Mouse (Mus musculus) intestine, postnatal 0 days (tissue): ENCODE data around the gene Mst1. TPM values are rescaled to one million over a fixed set of nuclear protein-coding genes. Genes with fewer than 3 reads are reported as not detected.

ENCODE experiments used
- ATAC-seq: fragments of 200-750 bp; cut with Nextera tagmentation; 2 replicates; pipeline ENCODE4 v1.8.0; 2017; ENCODE audit warnings: mild to moderate bottlenecking, moderate TSS enrichment, moderate library complexity
- H3K27ac ChIP-seq: fragments of 300-500 bp; sonication (generic); 2 replicates; pipeline ENCODE4 v1.5.1; 2014; ENCODE audit warnings: mild to moderate bottlenecking, low read depth, low read length, moderate library complexity
- H3K27me3 ChIP-seq: fragments of 300-500 bp; sonication (generic); replicated peaks from 2 replicates; pipeline ENCODE4 v1.6.1; 2014; ENCODE audit warnings: low read length, mixed read lengths; ENCODE audit not compliant: control insufficient read depth, insufficient read depth
- H3K36me3 ChIP-seq: fragments of 300-500 bp; sonication (generic); 2 replicates; pipeline ENCODE4 v1.6.1; 2014; ENCODE audit warnings: mild to moderate bottlenecking, moderate library complexity; ENCODE audit not compliant: control insufficient read depth, insufficient read depth
- H3K4me1 ChIP-seq: fragments of 300-500 bp; sonication (generic); replicated peaks from 2 replicates; pipeline ENCODE4 v1.6.1; 2014; ENCODE audit warnings: antibody characterized with exemption, low read length, mixed read lengths; ENCODE audit not compliant: control insufficient read depth, insufficient read depth
- H3K4me2 ChIP-seq: fragments of 300-500 bp; sonication (generic); replicated peaks from 2 replicates; pipeline ENCODE4 v1.6.1; 2014; ENCODE audit warnings: low read depth, mild to moderate bottlenecking, moderate library complexity
- H3K4me3 ChIP-seq: fragments of 300-500 bp; sonication (generic); 2 replicates; pipeline ENCODE4 v1.5.1; 2014; ENCODE audit warnings: low read depth, low read length
- H3K9ac ChIP-seq: fragments of 300-500 bp; sonication (generic); 2 replicates; pipeline ENCODE4 v1.6.1; 2014; ENCODE audit warnings: mild to moderate bottlenecking, low read depth, low read length
- H3K9me3 ChIP-seq: fragments of 300-500 bp; sonication (generic); 2 replicates; pipeline ENCODE4 v1.6.1; 2016; ENCODE audit warnings: mixed run types; ENCODE audit not compliant: control insufficient read depth
- CTCF ChIP-seq: sonication (generic); IDR thresholded peaks from 2 replicates; pipeline ENCODE4 v1.5.1; 2016; ENCODE audit warnings: low read depth, mild to moderate bottlenecking, control low read depth, antibody characterized with exemption, moderate library complexity
- WGBS: fragments of 180-500 bp; shearing (Covaris S2); extraction: QIAGEN DNeasy Blood & Tissue Kit; methylation state at CpG from one replicate; pipeline ENCODE4 v1.1.7; 2014; 5-methylcytosine and 5-hydroxymethylcytosine counted together
- polyA plus RNA-seq: library from polyadenylated mRNA; unstranded; fragments of >200 nt; fragmentation: Nextera tagmentation; extraction: Ambion mirVana; gene quantifications from 2 replicates; pipeline ENCODE4 v1.2.1, GENCODE M21; 2015

The Mst1 gene
- polyA plus RNA-seq, 1 experiment from 2014 or later: 0.78 TPM

DNA sequence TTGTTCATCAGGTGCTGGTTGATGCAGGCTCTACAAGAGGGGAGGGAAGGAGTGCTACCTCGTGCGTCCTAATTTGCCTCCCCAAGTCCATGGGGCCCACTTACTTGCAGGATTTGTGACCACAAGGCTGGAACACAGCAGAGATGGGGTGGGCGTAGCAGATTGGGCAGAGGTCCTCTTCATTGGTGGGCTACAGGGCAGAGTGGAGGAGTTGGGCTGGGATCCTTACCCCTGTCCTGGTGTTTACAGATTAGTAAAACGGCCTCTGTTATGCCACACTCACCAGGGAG, 28.4 kb upstream of the Mst1 start:
- peak overlapping the region; percentile 15; the same call in 1 of the 2 replicates for H3K27ac ChIP-seq
- no peak for TF ChIP-seq CTCF
- H3K27me3 ChIP-seq: no peaks in the 10 kb centered on the region
- WGBS: 65% methylated on average over 4 of the region's 4 CpGs
- H3K9ac ChIP-seq: no peak overlapping the region
- H3K36me3 ChIP-seq: peaks cover 49% of the 10 kb centered on the region
- H3K9me3 ChIP-seq: no peaks in the 10 kb centered on the region
- no peak overlapping the region for H3K4me3 ChIP-seq
- ATAC-seq: no peak
- H3K4me1 ChIP-seq: peaks cover 15% of the 10 kb centered on the region; the same call in 1 of the 2 replicates
- H3K4me2 ChIP-seq: 0 out of 2 replicates have a peak overlapping the region, but pooled peaks have one; percentile 14

DNA sequence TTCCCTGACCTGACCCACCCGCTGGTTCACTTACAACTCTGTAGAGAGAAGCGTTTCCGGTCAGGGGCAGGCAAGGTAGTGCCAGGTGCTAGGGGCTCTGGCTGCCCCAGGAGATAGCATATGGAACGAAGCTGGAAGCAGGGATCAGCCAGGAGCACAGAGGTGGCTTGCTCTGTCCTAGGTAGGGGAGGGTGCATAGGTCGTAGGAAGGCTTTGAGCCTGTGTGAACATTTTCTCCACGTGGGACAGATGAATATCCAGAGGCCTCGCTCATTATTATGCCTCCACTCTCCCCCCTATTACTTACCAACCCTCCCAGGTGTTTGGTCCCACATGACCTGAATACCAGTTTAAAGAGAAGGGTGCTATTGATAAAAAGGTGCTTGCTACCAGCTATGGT, 27.8 kb upstream of the Mst1 start:
- no peak overlapping the region for H3K4me3 ChIP-seq
- peaks cover 14% of the 10 kb centered on the region; the same call in 1 of the 2 replicates for H3K4me1 ChIP-seq
- H3K27ac ChIP-seq: 0 out of 2 replicates have a peak overlapping the region, but pooled peaks have one; percentile 15
- no peak overlapping the region for H3K9ac ChIP-seq
- no peak for TF ChIP-seq CTCF
- H3K9me3 ChIP-seq: no peaks in the 10 kb centered on the region
- peaks cover 49% of the 10 kb centered on the region for H3K36me3 ChIP-seq
- 67% methylated on average over 7 of the region's 7 CpGs for WGBS
- ATAC-seq: no peak
- H3K27me3 ChIP-seq: no peaks in the 10 kb centered on the region
- H3K4me2 ChIP-seq: peak overlapping the region; percentile 47; the same call in 1 of the 2 replicates

DNA sequence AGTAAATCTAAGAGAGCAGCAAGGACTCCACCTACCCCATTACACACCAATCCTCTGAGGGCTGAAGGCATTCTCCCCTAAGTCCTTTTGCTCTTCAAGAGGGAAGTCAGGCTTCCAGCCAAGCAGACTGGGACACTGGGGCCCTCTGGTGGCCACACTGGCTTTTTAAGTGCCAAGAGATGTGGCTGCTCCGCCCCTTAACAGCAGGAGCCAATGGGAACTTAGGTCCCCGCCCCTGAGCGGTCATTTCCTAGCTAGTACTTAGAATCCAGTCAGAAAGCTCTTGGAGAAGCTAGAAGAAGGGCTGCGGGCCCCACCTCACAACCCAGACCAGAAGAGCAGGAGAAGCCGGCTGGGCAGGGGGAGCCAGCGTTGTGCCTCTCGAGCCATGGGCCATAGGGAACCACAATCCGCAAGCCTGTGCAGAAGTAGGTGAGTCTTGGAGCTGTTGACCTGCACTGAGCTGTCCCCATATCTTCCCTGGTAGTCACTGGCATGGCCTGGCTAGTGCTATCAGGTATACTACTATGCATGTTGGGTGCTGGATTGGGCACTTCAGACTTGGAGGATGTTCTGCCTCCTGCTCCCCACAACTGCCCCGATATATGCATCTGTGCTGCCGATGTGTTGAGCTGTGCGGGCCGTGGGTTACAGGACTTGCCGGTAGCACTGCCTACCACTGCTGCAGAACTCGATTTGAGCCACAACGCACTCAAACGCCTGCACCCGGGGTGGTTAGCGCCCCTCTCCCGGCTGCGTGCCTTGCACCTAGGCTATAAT, 27.2 kb upstream of the Mst1 start, which contains the start of gene Amigo3:
Amigo3 (plus strand) TSS at position 275 of the 780 bp plus-strand sequence.
- Histone ChIP-seq H3K4me3 (no peak within 1 kb of the TSS), H3K4me2 (peak within 1 kb of the TSS; percentile 47), H3K9ac (0 out of 2 replicates have a peak within 1 kb of the TSS, but pooled peaks have one; percentile 1), H3K27me3 (no peaks in the 10 kb centered on the region), H3K36me3 (peaks cover 56% of the 10 kb centered on the region), H3K27ac (peak within 1 kb of the TSS; percentile 52; the same call in 1 of the 2 replicates), H3K4me1 (0 out of 2 replicates have a peak, but pooled peaks cover 7% of the 10 kb centered on the region), H3K9me3 (no peaks in the 10 kb centered on the region)
- 46% methylated on average over 20 of the region's 20 CpGs for WGBS
- TF ChIP-seq CTCF: peak; percentile 99
- peak; percentile 13 for ATAC-seq

DNA sequence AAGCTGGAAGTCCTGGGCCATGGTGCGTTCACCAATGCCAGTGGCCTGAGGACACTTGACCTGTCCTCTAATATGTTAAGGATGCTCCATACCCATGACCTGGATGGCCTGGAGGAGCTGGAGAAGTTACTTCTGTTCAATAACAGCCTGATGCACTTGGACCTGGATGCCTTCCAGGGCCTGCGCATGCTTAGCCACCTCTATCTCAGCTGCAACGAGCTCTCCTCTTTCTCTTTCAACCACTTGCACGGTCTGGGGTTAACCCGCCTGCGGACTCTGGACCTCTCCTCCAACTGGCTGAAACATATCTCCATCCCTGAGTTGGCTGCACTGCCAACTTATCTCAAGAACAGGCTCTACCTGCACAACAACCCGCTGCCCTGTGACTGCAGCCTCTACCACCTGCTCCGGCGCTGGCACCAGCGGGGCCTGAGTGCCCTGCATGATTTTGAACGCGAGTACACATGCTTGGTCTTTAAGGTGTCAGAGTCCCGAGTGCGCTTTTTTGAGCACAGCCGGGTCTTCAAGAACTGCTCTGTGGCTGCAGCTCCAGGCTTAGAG, 26.5 kb upstream of the Mst1 start:
- Histone ChIP-seq H3K9ac (no peak overlapping the region), H3K4me3 (no peak overlapping the region), H3K27me3 (no peaks in the 10 kb centered on the region), H3K4me2 (peak overlapping the region; percentile 47), H3K36me3 (peaks cover 62% of the 10 kb centered on the region), H3K4me1 (0 out of 2 replicates have a peak, but pooled peaks cover 6% of the 10 kb centered on the region), H3K9me3 (no peaks in the 10 kb centered on the region), H3K27ac (peak overlapping the region; percentile 52; the same call in 1 of the 2 replicates)
- WGBS: 61% methylated on average over 15 of the region's 15 CpGs
- ATAC-seq: peak; percentile 0; the same call in 1 of the 2 replicates
- no peak for TF ChIP-seq CTCF

DNA sequence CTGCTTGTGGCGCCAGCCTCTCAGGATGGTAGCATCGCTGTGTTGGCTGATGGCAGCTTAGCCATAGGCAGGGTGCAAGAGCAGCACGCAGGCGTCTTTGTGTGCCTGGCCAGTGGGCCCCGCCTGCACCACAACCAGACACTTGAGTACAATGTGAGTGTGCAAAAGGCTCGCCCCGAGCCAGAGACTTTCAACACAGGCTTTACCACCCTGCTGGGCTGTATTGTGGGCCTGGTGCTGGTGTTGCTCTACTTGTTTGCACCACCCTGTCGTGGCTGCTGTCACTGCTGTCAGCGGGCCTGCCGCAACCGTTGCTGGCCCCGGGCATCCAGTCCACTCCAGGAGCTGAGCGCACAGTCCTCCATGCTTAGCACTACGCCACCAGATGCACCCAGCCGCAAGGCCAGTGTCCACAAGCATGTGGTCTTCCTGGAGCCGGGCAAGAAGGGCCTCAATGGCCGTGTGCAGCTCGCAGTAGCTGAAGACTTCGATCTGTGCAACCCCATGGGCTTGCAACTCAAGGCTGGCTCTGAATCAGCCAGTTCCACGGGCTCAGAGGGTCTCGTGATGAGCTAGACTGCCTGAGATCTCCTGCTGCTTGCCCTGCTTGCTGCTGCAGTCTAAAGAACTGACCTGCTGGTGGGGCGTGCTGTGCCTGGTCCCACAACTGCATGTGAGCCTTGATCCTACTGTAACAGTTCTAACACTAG, 25.8 kb upstream of the Mst1 start:
- ATAC-seq: no peak
- 0 out of 2 replicates have a peak, but pooled peaks cover 6% of the 10 kb centered on the region for H3K4me1 ChIP-seq
- no peak for TF ChIP-seq CTCF
- 88% methylated on average over 22 of the region's 22 CpGs for WGBS
- no peaks in the 10 kb centered on the region for H3K9me3 ChIP-seq
- no peak overlapping the region for H3K4me3 ChIP-seq
- no peak overlapping the region for H3K9ac ChIP-seq
- H3K4me2 ChIP-seq: no peak overlapping the region
- H3K36me3 ChIP-seq: peaks cover 70% of the 10 kb centered on the region
- no peaks in the 10 kb centered on the region for H3K27me3 ChIP-seq
- no peak overlapping the region for H3K27ac ChIP-seq

DNA sequence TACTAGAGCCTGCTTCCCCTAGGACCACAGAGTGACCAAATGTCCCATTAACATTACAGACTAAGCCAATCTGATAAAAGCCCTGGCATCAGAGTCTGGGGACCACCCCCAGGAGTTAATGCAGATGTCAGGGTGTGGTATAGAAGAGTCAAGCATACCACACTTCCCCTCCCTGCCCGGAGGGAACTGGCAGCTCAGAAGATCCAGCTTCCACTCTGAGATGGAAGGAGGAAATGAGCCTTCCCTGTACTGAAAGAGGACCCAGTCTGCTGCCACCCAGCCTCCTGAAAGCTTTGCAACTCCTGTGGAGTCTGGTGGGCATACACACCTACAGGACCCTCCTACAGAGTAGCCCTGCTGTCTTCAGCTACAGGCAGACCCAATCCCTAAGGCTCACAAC, 25.2 kb upstream of the Mst1 start:
- TF ChIP-seq CTCF: no peak
- 69% methylated on average over 1 of the region's 1 CpGs for WGBS
- ATAC-seq: no peak
- H3K27ac ChIP-seq: no peak overlapping the region
- no peak overlapping the region for H3K9ac ChIP-seq
- peaks cover 76% of the 10 kb centered on the region for H3K36me3 ChIP-seq
- no peaks in the 10 kb centered on the region for H3K9me3 ChIP-seq
- H3K4me2 ChIP-seq: no peak overlapping the region
- H3K4me3 ChIP-seq: no peak overlapping the region
- H3K4me1 ChIP-seq: 0 out of 2 replicates have a peak, but pooled peaks cover 3% of the 10 kb centered on the region
- H3K27me3 ChIP-seq: no peaks in the 10 kb centered on the region
